Mouse (Mus musculus) 3134 (cell line): ENCODE measurements around the gene Olfr557.

Source experiments
- DNase-seq: peaks from one replicate; pipeline ENCODE4 v3.0.0-alpha.2; 2011; ENCODE audit warnings: low spot score; ENCODE audit not compliant: insufficient read length; ENCODE audit errors: extremely low read depth

Gene Olfr557

DNA sequence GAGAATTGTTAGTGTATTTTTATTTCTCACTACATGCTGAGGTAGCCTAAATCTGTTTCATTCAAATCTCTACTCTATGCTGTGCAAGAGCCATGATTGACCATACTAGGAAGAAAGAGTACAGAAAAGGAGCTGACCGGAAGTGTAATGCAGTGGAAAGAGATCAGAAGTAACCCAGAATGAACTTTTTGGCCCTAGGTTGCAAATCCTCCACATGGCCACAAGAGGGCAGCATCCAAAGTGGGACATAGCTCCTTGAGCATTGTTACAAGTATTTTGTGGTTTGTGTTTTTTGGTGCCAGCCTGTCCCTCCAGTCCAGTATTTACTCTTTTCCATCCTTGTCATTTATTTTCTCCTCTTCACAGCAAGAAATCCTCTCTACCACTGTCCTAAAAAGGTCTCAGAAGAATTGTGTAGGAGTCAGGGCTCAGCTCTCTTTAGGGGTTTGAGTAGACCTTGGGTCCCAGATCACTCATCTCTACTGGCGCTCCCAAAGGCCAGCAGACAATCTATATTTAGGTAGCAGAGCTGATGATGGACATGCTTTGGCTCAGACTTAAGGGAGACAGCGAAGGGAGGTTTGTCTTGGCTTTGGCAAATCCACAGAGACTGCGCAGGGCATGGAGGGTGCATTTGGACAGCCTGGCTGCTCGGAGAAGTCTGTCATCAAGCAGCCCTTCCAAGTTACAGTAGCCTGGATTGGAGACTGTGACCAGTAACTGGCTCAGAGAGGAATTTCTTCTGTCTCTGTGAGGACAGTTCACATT, at the start of gene Olfr557:
Gene Olfr557, plus strand, starts transcription at position 553 of the 768 bp plus-strand sequence.
- DNase-seq = no peak

DNA sequence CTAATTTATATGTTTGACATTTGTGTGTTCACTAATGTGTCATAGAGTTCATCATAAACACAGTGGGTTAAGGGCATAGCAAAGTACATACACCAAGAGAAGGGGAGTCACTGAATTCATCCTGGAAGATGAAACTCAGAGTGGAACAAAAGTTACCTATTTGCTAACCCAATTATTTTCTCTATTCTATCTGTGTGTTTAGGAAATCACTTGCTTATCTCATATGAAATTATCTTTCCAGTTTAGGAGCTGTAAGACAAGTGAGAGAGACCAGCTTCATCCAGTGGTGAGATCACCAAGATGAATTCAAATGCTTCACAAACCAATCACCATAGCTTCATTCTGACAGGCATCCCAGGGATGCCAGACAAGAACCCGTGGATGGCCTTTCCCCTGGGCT, 37.2 kb upstream of the Olfr557 start, which contains the start of gene Olfr555:
Gene Olfr555, plus strand, starts transcription at position 301 of the 400 bp plus-strand sequence.
- DNase-seq = no peak

DNA sequence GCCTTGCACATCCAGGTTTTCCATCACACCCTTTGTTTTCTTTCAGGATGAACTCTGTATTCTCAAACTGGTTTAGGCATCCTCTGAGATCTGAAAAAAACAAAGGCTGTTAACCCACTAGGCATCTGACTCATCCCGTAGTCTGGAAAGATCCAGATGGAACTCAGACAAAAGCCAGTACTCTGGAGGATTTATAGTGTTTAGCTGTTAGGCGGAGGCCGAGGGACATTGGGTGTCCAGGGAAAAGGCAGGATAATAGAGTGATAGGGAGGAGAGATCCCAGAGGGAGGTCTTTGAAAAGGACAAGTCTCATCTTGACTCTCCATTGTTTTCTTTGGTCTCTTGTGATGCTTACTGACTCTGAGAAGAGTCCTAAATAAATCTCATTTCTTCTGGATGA, 31.1 kb upstream of the Olfr557 start, which contains the start of gene Olfr556:
Gene Olfr556, plus strand, starts transcription at position 301 of the 400 bp plus-strand sequence.
- no peak for DNase-seq

DNA sequence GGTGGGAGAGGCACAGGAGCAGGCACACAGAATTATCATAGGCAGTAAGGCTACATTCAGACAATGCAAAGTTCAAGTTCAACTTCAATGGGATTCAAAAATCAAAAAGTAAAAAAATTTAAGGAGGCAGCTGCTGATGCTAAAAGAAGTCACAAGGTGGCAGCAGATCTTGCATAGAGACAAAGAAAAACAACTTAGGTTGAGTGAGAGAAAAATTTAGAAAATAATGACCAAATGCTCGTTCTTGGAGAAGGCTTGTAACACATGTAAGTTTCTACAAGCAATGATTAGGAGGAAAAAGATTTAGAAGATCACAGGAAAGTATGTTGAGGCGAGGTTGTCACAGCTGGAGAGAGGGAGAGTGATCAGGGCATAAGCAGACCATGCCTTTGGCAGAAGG, 30.3 kb upstream of the Olfr557 start:
- DNase-seq = no peak

DNA sequence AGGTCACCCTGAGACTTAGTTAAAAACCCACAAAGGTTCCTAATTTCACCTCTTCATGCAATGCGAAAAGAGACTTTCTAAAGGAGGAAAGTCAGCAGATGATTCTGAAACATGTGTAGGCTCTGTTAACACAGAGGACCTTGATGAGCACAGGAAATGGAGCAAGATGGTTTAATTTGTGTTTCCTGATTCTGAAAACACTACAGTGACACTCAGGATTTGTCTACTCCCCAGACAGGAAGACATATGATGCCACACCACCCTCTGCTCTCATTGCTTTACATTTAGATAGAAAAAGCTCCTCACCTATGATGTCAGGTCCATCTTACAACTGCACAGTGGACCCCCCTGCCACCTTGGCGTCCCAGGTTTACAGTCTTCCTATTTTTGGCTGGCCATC, 19.5 kb upstream of the Olfr557 start:
- DNase-seq = no peak

DNA sequence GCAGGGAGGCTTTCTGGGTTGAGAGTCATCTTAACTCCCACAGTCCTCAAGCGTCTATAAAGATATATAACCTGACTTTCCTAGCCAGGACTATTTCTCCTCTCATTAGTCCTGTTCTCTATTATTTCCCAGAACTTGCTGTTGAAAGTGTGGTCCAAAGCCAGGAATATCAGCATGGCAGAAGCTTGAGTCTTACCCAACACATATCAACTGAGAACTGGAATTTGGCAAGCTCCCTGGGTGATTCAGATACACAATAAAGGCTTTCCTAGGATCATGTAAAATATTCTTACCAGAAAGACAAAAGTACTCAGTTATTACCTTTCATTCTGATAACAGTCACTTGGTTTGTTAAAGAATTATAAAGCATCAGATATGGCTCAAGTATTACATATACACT, 13.8 kb upstream of the Olfr557 start:
- DNase-seq = no peak

DNA sequence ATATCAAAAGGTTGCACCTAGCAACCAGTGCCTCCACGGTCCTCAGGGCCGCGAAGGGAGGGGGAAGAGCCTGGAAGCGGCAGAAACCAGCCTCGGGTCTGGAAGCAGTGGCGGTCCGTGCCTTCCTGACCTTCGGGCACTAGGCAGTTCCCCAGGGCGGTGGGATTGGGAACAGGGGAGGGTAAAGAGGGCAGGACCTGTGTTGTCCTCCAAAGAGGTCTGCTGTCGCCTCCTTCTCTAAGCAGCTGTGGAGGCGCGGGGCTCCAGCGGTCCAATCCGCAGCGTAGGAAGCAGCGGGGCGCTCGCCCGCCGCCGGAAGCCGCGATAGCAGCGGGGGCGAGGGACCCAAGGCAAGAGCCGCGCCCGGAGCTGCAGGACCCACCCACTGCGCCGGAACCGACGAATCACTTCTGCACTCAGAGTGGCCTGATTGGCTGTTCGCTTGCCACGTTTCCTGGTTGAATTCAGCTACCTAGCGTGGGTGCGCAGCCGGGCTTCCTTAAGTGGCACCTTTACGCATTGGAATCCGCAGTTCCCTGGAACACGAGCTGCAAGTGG, 8.7 kb upstream of the Olfr557 start, which contains the start of gene Trim68:
Gene Trim68, minus strand, starts transcription at position 384 of the 558 bp plus-strand sequence.
- DNase-seq = peak; percentile 86

DNA sequence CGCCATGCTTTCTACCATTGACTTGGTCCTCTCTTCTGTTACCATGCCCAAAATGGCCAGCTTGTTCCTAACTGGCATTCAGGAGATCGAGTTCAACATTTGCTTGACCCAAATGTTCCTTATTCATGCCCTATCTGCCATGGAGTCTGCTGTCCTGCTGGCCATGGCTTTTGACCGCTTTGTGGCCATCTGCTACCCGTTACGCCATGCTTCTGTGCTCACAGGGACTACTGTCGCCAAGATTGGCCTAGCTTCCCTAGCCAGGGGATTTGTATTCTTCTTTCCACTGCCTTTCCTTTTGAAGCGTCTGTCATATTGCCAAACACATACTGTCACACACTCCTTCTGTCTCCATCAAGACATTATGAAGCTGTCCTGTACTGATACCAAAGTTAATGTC, 2.8 kb downstream of the Olfr557 start:
- DNase-seq = no peak

DNA sequence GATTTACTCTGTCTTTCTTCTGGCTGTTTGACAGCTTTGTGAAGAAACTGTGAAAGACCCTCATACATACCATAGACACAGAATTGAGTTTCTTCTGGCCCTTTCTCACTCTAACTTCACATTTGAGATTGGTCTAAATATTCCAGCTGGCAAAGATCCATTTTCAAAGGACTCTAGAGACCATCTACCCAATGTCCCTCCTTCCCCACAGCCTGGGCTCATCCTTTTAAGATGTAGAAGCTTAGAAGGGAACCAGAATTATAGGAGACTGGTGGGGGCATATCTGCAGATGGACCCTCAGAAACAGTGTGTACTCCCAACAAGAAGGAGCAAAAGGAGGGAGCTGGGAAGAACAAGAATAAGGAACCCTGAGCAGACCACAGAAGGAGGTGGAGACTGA, 6.2 kb downstream of the Olfr557 start, which contains the start of gene Olfr558:
Gene Olfr558, plus strand, starts transcription at position 301 of the 400 bp plus-strand sequence.
- no peak for DNase-seq

DNA sequence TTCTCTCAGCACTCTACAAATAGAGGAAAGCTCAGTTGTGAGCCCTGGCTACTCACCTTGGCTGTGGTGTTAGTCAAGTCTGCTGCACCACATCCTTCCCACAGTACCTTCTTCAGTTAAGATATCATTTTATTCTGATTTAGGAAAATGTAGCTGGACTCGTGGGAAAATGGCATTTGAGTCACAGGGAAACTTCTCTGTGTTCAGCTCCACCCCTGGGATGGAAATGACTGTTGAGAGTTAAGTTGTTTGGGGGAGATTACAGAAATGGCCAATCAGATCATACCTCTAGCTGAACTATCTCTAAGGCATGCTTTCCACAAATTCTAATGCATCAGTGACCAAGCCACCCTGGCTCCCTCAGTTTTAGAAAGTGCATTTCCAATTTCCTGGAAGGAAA, 23.3 kb downstream of the Olfr557 start, which contains the start of gene Olfr33:
Gene Olfr33, minus strand, starts transcription at position 101 of the 400 bp plus-strand sequence.
- DNase-seq = no peak

DNA sequence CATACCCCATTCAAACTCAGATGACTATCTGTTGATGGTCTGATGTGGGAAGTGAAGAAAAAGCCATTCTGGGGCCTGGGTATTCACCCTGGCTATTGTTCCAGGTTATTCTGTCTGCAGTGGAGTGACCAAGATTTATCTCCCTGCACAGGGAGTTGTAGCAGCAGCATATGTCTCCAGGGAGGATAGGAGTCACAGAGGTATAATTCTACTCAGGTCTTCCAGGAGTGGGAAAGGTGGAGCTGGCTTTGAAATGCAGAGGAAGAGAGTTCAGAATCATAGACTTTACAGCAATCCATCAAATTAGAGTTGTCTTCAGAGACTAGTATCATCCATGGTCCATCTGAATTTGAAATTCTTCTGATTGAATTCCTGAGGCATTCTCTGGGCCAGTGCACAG, 31.7 kb downstream of the Olfr557 start, which contains the start of gene Olfr559:
Gene Olfr559, minus strand, starts transcription at position 101 of the 400 bp plus-strand sequence.
- no peak for DNase-seq

DNA sequence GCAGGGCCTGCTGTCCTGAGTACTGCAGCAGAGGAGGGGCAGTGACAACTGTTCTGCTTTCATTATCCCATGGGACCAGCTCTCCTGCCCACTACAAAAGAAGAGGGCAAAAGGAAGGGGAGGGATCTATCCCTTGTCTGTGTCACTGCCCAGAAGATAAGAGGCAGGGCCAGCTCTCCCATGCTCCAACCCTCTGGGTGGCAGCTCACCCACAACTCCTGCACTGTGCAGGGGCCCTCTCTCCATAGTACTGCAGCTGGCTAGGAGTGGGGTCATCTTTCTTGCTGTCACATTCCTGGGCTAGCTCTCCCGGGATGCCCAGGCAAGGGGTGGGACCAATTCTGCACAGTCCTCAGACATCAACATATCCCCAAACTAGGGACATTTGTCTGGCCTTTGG, 38.1 kb downstream of the Olfr557 start:
- DNase-seq = no peak

DNA sequence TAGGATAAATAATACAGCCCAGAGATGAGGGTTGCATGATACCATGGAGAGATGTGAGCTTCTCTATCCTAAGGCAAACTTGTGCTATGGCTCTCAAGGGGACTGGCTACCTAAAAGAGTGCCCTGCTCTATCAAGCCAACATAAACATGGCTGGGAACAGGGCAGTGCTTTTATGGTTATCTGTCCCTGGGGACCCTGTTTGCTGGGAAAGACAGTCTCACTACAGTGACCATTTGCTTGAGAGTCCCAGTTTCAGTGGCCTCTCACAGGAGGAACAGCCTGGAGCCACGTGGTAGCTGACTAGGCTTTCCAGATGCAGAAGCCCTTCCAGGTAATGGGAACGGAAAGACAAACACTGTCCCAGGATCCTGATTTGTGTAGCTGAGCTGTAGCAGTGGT, 42.0 kb downstream of the Olfr557 start:
- no peak for DNase-seq
